Mouse (Mus musculus) adrenal gland, adult 2 months (tissue): ENCODE results near the gene Evl. TPM values are rescaled to one million over a fixed set of nuclear protein-coding genes. Genes with fewer than 3 reads are reported as not detected.
A peak's percentile ranks its signal among the peaks of the same experiment; 100 is the strongest.

ENCODE experiments used
- DNase-seq: peaks from one replicate; pipeline ENCODE4 v3.0.0; 2021
- polyA plus RNA-seq: library from polyadenylated mRNA; depleted of rRNA; stranded (reverse); fragments of >200 nt; gene quantifications from 2 replicates; pipeline ENCODE4 v1.2.3, GENCODE M21; 2012
- total RNA-seq, 2 experiments: library from RNA; stranded (reverse); gene quantifications; 2 replicates each; pipeline ENCODE4 v1.2.3; 2021

Gene Evl
- total and polyA plus RNA-seq, 3 experiments = 18.6 to 48.5 (median 39.1) TPM

- peak; percentile 19 for DNase-seq
These were observed 96.6 kb downstream of the Evl start for GRCm38 (mm10) chr12:108651053-108651660.

- DNase-seq = no peak
These were observed 99.1 kb downstream of the Evl start for GRCm38 (mm10) chr12:108653358-108654335.

GRCm38 (mm10) chr12:108657350-108657749 is 102.8 kb downstream of the Evl start:
- DNase-seq = peak; percentile 50

- DNase-seq = no peak
These were observed 114.2 kb downstream of the Evl start for GRCm38 (mm10) chr12:108668606-108669235.

- no peak for DNase-seq
These were observed 117.0 kb downstream of the Evl start for GRCm38 (mm10) chr12:108671541-108671940.

GRCm38 (mm10) chr12:108672908-108673307 is 118.4 kb downstream of the Evl start:
- no peak for DNase-seq

- DNase-seq = no peak
These were observed 119.0 kb downstream of the Evl start for GRCm38 (mm10) chr12:108673546-108673945.

GRCm38 (mm10) chr12:108674502-108674901 is 120.0 kb downstream of the Evl start:
- peak; percentile 25 for DNase-seq

- no peak for DNase-seq
These were observed 120.4 kb downstream of the Evl start for GRCm38 (mm10) chr12:108674916-108675315.

- no peak for DNase-seq
These were observed 121.3 kb downstream of the Evl start for GRCm38 (mm10) chr12:108675614-108676401.

GRCm38 (mm10) chr12:108677116-108677515 is 122.6 kb downstream of the Evl start:
- no peak for DNase-seq

- no peak for DNase-seq
These were observed 123.8 kb downstream of the Evl start for GRCm38 (mm10) chr12:108678366-108678765.

GRCm38 (mm10) chr12:108680861-108681260 is 126.3 kb downstream of the Evl start:
- no peak for DNase-seq

- no peak for DNase-seq
These were observed 127.9 kb downstream of the Evl start for GRCm38 (mm10) chr12:108682240-108683023.

GRCm38 (mm10) chr12:108686463-108686862 is 131.9 kb downstream of the Evl start:
- DNase-seq = no peak

- no peak for DNase-seq
These were observed 132.4 kb downstream of the Evl start for GRCm38 (mm10) chr12:108686926-108687325.

- no peak for DNase-seq
These were observed 134.6 kb downstream of the Evl start for GRCm38 (mm10) chr12:108689167-108689566.

- no peak for DNase-seq
These were observed 136.0 kb downstream of the Evl start for GRCm38 (mm10) chr12:108690529-108690928.

- no peak for DNase-seq
These were observed 139.1 kb downstream of the Evl start for GRCm38 (mm10) chr12:108693592-108693991.

- DNase-seq = no peak
These were observed 139.7 kb downstream of the Evl start for GRCm38 (mm10) chr12:108694223-108694622.
